Mouse (Mus musculus) intestine, embryonic 16.5 days (tissue): ENCODE measurements around the gene Acer3. TPM values are rescaled to one million over a fixed set of nuclear protein-coding genes. Genes with fewer than 3 reads are reported as not detected.
A peak's percentile ranks its signal among the peaks of the same experiment; 100 is the strongest.

Experiments
- ATAC-seq: fragments of 200-750 bp; cut with Nextera tagmentation; 2 replicates; pipeline ENCODE4 v1.8.0; 2017; ENCODE audit warnings: moderate TSS enrichment, moderate library complexity
- H3K27ac ChIP-seq: fragments of 300-500 bp; sonication (generic); 2 replicates; pipeline ENCODE4 v1.5.1; 2014; ENCODE audit warnings: mild to moderate bottlenecking, low read length
- H3K27me3 ChIP-seq: fragments of 300-500 bp; sonication (generic); replicated peaks from 2 replicates; pipeline ENCODE4 v1.6.1; 2014; ENCODE audit warnings: low read length, control low read depth, mixed read lengths; ENCODE audit not compliant: control insufficient read depth, insufficient read depth
- H3K36me3 ChIP-seq: fragments of 300-500 bp; sonication (generic); 2 replicates; pipeline ENCODE4 v1.6.1; 2014; ENCODE audit warnings: low read length, control low read depth; ENCODE audit not compliant: control insufficient read depth, insufficient read depth
- H3K4me1 ChIP-seq: fragments of 300-500 bp; sonication (generic); 2 replicates; pipeline ENCODE4 v1.6.1; 2014; ENCODE audit warnings: low read length, control low read depth, mixed read lengths; ENCODE audit not compliant: control insufficient read depth, insufficient read depth
- H3K4me2 ChIP-seq: fragments of 300-500 bp; sonication (generic); 2 replicates; pipeline ENCODE4 v1.6.1; 2014; ENCODE audit warnings: low read depth, low read length, control low read depth
- H3K4me3 ChIP-seq: fragments of 300-500 bp; sonication (generic); 2 replicates; pipeline ENCODE4 v1.5.1; 2014; ENCODE audit warnings: mild to moderate bottlenecking, low read length
- H3K9ac ChIP-seq: fragments of 300-500 bp; sonication (generic); 2 replicates; pipeline ENCODE4 v1.6.1; 2014; ENCODE audit warnings: low read depth, low read length
- H3K9me3 ChIP-seq: fragments of 300-500 bp; sonication (generic); 2 replicates; pipeline ENCODE4 v1.6.1; 2016; ENCODE audit warnings: low read length, control low read depth; ENCODE audit not compliant: control insufficient read depth
- WGBS: fragments of 180-500 bp; shearing (Covaris S2); extraction: QIAGEN DNeasy Blood & Tissue Kit; methylation state at CpG from one replicate; pipeline ENCODE4 v1.1.7; 2014; 5-methylcytosine and 5-hydroxymethylcytosine counted together
- polyA plus RNA-seq: library from polyadenylated mRNA; unstranded; fragments of >200 nt; fragmentation: Nextera tagmentation; extraction: Ambion mirVana; gene quantifications from 2 replicates; pipeline ENCODE4 v1.2.1, GENCODE M21; 2015

Gene Acer3
- polyA plus RNA-seq: 17.1 and 20.5 TPM in 2 replicates

DNA sequence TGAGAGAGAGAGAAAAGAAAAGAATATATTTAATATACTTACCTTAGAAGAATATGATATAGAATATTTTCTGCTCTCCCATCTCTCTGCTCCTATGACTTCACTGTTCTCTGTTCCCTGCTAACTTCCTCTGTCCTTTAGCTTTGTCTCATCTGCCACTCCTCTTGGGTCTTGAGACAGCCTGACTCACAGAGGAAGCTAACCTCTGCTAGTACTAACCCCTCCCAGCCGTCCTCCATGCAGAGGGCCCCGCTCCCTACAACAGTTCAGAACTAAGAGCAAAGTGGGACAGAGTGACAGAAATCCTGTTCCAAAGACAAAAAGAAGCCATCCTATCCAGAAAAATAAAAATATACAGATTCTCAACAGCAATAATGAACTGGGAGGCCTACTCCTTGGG is at the start of gene Acer3:
Gene Acer3 (minus strand): TSS at position 126 of the 400 bp plus-strand sequence.
- ATAC-seq: no peak
- Histone ChIP-seq H3K36me3 (no peaks in the 10 kb centered on the region), H3K4me1 (peaks cover 3% of the 10 kb centered on the region; the same call in 1 of the 2 replicates), H3K9me3 (no peaks in the 10 kb centered on the region), H3K27me3 (no peaks in the 10 kb centered on the region), H3K9ac (no peak within 1 kb of the TSS), H3K4me3 (no peak within 1 kb of the TSS), H3K4me2 (no peak within 1 kb of the TSS), H3K27ac (no peak within 1 kb of the TSS)
- WGBS: 86% methylated on average over 2 of the region's 2 CpGs

DNA sequence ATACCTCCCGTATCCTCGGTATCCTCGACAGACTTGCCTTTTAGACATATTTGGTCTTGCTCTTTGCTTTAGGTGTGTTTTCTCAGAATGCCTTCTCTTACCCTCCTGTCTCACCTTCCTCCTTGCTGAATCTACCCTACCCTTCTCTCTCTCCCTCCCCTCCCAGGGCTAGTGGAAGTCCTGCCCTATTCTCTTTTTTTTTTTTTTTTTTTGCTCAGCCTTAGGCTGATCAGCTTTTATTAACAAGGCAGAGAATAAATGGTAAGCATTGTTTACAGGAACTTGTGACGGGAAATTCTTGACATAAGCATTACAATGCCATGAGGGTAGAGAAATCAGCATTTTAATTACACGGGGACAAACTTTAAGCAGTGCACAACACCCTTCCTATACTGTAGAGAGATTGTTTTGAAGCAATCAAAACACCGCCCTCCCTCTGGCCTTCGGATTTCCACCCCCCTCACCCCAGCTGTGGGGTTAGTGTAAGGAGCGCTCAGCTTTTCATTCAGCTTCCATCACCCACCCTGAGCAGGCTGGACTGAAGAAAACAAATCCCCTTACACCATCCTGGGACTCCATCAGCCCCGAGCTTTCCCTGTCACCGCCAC is 48.9 kb upstream of the Acer3 start:
- H3K9me3 ChIP-seq: no peaks in the 10 kb centered on the region
- no peak overlapping the region for H3K4me3 ChIP-seq
- no peaks in the 10 kb centered on the region for H3K27me3 ChIP-seq
- no peak for ATAC-seq
- H3K27ac ChIP-seq: no peak overlapping the region
- H3K9ac ChIP-seq: no peak overlapping the region
- WGBS: 65% methylated on average over 10 of the region's 10 CpGs
- H3K4me1 ChIP-seq: peaks cover 4% of the 10 kb centered on the region; the same call in 1 of the 2 replicates
- no peak overlapping the region for H3K4me2 ChIP-seq
- H3K36me3 ChIP-seq: no peaks in the 10 kb centered on the region

DNA sequence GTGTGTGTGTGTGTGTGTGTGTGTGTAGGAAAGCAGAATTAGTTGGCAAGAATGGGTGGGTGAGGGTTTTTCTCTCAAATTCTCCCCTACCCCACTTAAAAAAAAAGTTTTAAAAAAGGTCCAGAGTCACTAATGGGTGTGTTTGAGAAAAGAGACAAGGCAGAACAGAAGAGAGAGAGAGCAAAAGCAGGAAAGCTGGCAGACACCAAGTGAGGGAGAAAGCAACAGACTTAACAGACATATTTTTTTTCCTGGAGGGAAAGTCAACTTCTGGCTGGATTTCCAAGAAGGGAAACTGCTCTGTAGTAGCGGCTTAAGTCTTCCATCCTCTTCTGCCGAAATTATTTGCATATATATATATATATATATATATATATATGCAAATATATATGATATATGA is 40.7 kb upstream of the Acer3 start:
- 0 out of 2 replicates have a peak overlapping the region, but pooled peaks have one; percentile 73 for H3K9ac ChIP-seq
- peak overlapping the region; percentile 95 for H3K4me2 ChIP-seq
- no peaks in the 10 kb centered on the region for H3K36me3 ChIP-seq
- H3K27me3 ChIP-seq: no peaks in the 10 kb centered on the region
- H3K4me3 ChIP-seq: peak overlapping the region; percentile 78
- ATAC-seq: peak; percentile 2; the same call in 1 of the 2 replicates
- H3K4me1 ChIP-seq: peaks cover 17% of the 10 kb centered on the region
- 32% methylated on average over 2 of the region's 2 CpGs for WGBS
- peaks cover 3% of the 10 kb centered on the region; the same call in 1 of the 2 replicates for H3K9me3 ChIP-seq
- peak overlapping the region; percentile 89 for H3K27ac ChIP-seq

DNA sequence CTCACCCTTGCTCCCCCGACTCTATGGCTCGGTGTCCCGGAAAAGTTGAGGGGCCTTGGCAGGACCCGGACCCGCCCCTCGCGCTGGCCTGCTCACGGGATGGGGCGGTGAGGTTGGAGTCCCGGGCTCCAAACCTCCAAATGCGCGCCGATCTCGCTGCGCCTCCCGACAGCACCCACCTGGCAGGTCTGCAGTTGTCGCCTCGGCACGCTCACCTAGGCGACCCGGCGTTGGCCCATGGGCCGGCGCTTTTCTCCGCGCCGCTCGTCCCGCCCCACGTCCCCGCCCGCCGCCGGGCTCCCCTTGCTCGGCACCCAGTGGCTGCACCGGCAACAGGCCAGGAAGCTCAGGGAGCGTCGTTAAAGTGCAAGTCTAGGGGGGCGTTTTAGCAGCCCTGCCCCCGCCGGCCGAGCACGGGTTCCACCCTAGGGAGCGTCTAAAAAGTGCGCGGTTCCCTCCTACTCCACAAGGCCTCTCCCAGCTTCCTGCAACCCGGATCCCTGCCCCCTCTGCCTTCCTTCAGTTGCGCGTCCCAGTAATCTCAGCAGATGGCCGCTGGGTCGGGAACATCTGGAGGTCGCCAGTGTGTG is 40.1 kb upstream of the Acer3 start, which contains the start of gene Tsku:
Gene Tsku (minus strand): TSS at position 266 of the 590 bp plus-strand sequence.
- Histone ChIP-seq H3K27ac (peak within 1 kb of the TSS; percentile 89), H3K27me3 (no peaks in the 10 kb centered on the region), H3K9me3 (peaks cover 3% of the 10 kb centered on the region; the same call in 1 of the 2 replicates), H3K4me3 (peak within 1 kb of the TSS; percentile 78), H3K36me3 (no peaks in the 10 kb centered on the region), H3K4me2 (peak within 1 kb of the TSS; percentile 95), H3K9ac (peak within 1 kb of the TSS; percentile 73), H3K4me1 (peaks cover 19% of the 10 kb centered on the region)
- peak; percentile 94 for ATAC-seq
- under 1% methylated on average over 52 of the region's 52 CpGs for WGBS

DNA sequence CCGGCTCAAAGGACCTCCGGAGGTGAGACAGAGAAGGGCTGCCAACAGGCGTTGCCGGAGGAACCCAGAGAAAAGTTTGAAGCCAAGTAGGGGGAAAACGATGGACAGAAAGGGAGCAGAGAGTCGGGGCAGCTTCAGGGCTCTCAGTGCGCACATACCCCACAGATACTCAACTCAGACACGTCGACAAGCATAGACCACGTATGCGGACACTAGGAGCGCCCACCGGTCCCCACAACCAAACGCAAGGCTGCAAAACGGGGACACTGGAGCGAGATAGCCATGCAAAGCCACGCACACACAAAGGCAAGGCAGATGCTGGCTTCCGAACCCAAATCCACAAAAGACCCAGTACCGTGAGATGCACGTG is 39.6 kb upstream of the Acer3 start:
- ATAC-seq: peak; percentile 27
- under 1% methylated on average over 20 of the region's 20 CpGs for WGBS
- peaks cover 3% of the 10 kb centered on the region; the same call in 1 of the 2 replicates for H3K9me3 ChIP-seq

DNA sequence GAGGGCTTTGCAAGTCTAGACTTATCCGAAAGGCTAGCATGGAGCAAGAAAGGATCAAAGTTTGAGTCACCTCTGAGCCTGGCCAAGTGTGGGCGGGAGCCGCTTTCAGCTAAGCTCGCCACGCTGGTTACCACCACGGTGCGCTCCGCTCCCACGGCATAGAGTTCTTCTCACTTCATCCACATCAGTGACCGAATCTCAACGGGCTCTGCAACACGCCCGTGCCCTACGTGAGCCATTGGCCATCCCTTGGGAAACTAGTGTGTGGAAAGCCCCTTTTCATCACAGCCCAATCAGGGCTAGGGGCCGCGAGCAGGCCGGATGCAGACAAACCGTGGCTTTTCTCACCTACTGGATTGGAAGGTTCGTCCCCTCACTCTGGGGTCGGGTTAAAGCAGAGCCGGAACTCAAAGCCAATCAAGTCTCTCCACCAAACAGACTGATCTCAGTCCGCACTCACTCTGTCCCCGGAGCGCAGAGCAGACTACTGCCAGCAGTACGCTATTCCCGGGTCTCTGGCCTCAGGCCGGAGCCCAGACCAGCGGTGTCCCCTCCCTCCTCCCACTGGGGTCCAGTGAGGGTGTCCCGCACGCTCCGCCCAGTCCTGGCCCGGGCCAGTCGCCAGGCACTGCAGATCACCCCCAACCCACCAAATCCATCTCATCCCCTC is 39.1 kb upstream of the Acer3 start:
- no peaks in the 10 kb centered on the region for H3K27me3 ChIP-seq
- under 1% methylated on average over 33 of the region's 33 CpGs for WGBS
- peaks cover 30% of the 10 kb centered on the region for H3K4me1 ChIP-seq

More for the DNA sequence above, 39.6 kb upstream of the Acer3 start:
- H3K36me3 ChIP-seq: no peaks in the 10 kb centered on the region
- peaks cover 25% of the 10 kb centered on the region for H3K4me1 ChIP-seq
- H3K4me2 ChIP-seq: peak overlapping the region; percentile 95
- no peaks in the 10 kb centered on the region for H3K27me3 ChIP-seq
- peak overlapping the region; percentile 78 for H3K4me3 ChIP-seq
- peak overlapping the region; percentile 89 for H3K27ac ChIP-seq
- peak overlapping the region; percentile 73 for H3K9ac ChIP-seq

DNA sequence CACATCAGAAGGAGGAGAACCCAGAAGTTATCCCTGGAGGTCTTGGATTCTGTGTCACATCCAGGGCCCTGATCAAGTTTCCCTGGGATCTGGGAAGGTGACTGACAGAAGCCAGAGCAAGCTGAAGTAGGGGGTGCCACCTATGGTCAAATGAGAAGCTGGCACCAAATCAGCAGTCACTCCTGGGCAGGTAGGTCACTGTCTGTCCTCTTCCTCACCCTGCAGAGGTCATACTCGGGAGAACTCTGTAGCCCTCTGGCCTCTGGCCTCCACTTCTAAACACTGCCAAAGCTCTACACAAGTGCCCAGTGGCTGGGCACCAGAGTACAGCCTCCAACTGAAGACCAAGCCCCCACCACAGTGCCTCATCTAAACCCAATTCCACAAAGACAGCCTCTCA is 37.0 kb upstream of the Acer3 start:
- Histone ChIP-seq H3K27me3 (no peaks in the 10 kb centered on the region), H3K9me3 (no peaks in the 10 kb centered on the region), H3K36me3 (no peaks in the 10 kb centered on the region), H3K4me2 (no peak overlapping the region), H3K27ac (no peak overlapping the region), H3K9ac (no peak overlapping the region), H3K4me1 (peaks cover 43% of the 10 kb centered on the region), H3K4me3 (no peak overlapping the region)
- 82% methylated on average over 1 of the region's 1 CpGs for WGBS
- no peak for ATAC-seq

More for the DNA sequence above, 39.1 kb upstream of the Acer3 start:
- Histone ChIP-seq H3K4me3 (peak overlapping the region; percentile 78), H3K9me3 (peaks cover 3% of the 10 kb centered on the region; the same call in 1 of the 2 replicates), H3K27ac (peak overlapping the region; percentile 89), H3K36me3 (no peaks in the 10 kb centered on the region), H3K4me2 (peak overlapping the region; percentile 95), H3K9ac (peak overlapping the region; percentile 73)
- ATAC-seq: peak; percentile 51

DNA sequence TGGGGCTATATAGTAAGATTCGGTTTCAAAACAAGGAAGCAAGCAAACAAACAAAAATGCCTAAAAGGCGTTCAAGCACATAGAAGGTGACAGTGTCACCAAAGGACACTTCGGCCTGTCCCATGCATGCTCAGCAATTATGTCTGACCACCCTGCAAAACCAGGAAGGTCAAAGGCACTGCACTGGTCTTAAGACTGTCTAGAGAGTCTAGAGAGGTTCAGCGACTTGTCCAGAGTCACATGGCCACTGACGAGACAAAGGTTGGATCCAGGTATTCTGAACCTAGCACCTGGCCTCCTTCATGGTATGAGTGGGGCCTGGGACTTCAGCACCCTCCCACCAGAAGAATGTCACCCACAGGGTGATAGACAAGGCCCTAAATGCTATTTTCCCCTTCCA is 36.3 kb upstream of the Acer3 start:
- no peak overlapping the region for H3K4me2 ChIP-seq
- no peak overlapping the region for H3K9ac ChIP-seq
- no peak overlapping the region for H3K27ac ChIP-seq
- WGBS: 85% methylated on average over 5 of the region's 5 CpGs
- no peaks in the 10 kb centered on the region for H3K36me3 ChIP-seq
- no peaks in the 10 kb centered on the region for H3K9me3 ChIP-seq
- H3K4me1 ChIP-seq: peaks cover 42% of the 10 kb centered on the region
- no peak for ATAC-seq
- H3K27me3 ChIP-seq: no peaks in the 10 kb centered on the region
- H3K4me3 ChIP-seq: no peak overlapping the region

DNA sequence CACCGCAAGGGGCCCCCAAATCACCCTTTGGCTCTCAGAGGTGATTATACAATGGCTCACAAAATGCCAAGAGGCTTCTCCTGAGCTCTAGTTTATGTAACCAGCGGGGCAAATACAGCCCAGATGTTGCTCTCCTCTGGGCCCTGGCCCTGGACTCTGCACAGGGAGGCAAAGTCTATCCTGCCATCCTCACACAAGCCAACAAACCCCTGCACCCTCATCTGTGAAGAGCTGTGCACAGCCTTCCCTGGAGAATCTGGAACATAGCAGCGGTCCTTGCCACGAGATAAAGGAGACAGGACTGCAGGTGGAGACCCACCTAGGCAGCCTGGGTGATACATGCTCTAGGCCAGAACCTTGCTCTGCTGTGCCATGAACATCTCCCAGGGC is 33.9 kb upstream of the Acer3 start:
- Histone ChIP-seq H3K4me2 (0 out of 2 replicates have a peak overlapping the region, but pooled peaks have one; percentile 10), H3K27ac (peak overlapping the region; percentile 34; the same call in 1 of the 2 replicates), H3K4me1 (peaks cover 36% of the 10 kb centered on the region), H3K27me3 (no peaks in the 10 kb centered on the region), H3K9me3 (no peaks in the 10 kb centered on the region), H3K4me3 (no peak overlapping the region), H3K36me3 (peaks cover 10% of the 10 kb centered on the region), H3K9ac (peak overlapping the region; percentile 52; the same call in 1 of the 2 replicates)
- 33% methylated on average over 4 of the region's 4 CpGs for WGBS
- peak; percentile 73 for ATAC-seq
